Comparison of ENCODE assay signal across 10 mouse cellular contexts in genomic region chr17:80160454-80160853, GRCm38 (mm10). TPM values are rescaled to one million over a fixed set of nuclear protein-coding genes. Genes with fewer than 3 reads are reported as not detected.
A peak's percentile ranks its signal among the peaks of the same experiment; 100 is the strongest.
DNase-seq lines count a peak whose midpoint lies in the region; ATAC-seq lines count a peak whose summit lies in the region.
"Had no signal": no experiment of that assay in that cellular context is flagged by ENCODE, and none has a peak within 500 bp of the region (broad histone marks: within the 10 kb centered on the region; RNA-seq: fewer than 3 reads in every experiment).

No protein-coding gene starts in this region.

- no peaks in the 10 kb centered on the region for H3K36me3 ChIP-seq in kidney, embryonic 16.5 days (ENCODE audit: insufficient read depth, low read length)
- H3K36me3 ChIP-seq in heart, embryonic 14.5 days (ENCODE audit: control insufficient read depth, insufficient read depth, low read length), result no peaks in the 10 kb centered on the region
- H3K36me3 ChIP-seq: neural tube, embryonic 12.5 days had no signal

- no peak overlapping the region for H3K27ac ChIP-seq in kidney, embryonic 16.5 days (ENCODE audit: low read length)
- H3K27ac ChIP-seq in heart, embryonic 14.5 days (replicated peaks in 1 of 2; ENCODE audit: control insufficient read depth in 1 of 2, insufficient read depth in 1 of 2, low read depth in 2 of 2, low read length in 2 of 2), result peak overlapping the region; percentile 12 to 60; a peak in 1 of 4 replicates
- H3K27ac ChIP-seq: neural tube, embryonic 12.5 days had no signal

- H3K4me3 ChIP-seq in kidney, embryonic 16.5 days (ENCODE audit: low read length), result no peak overlapping the region
- H3K4me3 ChIP-seq in heart, embryonic 14.5 days (ENCODE audit: control insufficient read depth in 1 of 2, insufficient read depth in 1 of 2, low read depth in 1 of 2, low read length in 2 of 2), result no peak overlapping the region
- H3K4me3 ChIP-seq: erythroblast, embryonic 14.5 days; neural tube, embryonic 12.5 days had no signal

- no peak overlapping the region for H3K9ac ChIP-seq in kidney, embryonic 16.5 days (replicated peaks; ENCODE audit: low read length)
- no peak overlapping the region for H3K9ac ChIP-seq in heart, embryonic 14.5 days (ENCODE audit: low read length)
- H3K9ac ChIP-seq: neural tube, embryonic 12.5 days had no signal

- no peak overlapping the region for H3K4me2 ChIP-seq in kidney, embryonic 16.5 days (replicated peaks; ENCODE audit: low read depth, low read length)
- H3K4me2 ChIP-seq in heart, embryonic 14.5 days (ENCODE audit: low read length), result no peak overlapping the region
- H3K4me2 ChIP-seq: neural tube, embryonic 12.5 days had no signal

- peak; percentile 70 for DNase-seq in kidney, adult 11 months
- peak; percentile 84 to 90 for DNase-seq in cerebellum, postnatal 10 days
- DNase-seq in layer of hippocampus, postnatal 14 days (ENCODE audit: low spot score in 2 of 2), result peak; percentile 69 to 87
- DNase-seq in ovary, postnatal 14 days (ENCODE audit: low spot score), result peak; percentile 68
- no peak for DNase-seq in yolk sac, embryonic 10.5 days (ENCODE audit: low spot score)

- H3K9me3 ChIP-seq in kidney, embryonic 16.5 days (ENCODE audit: low read length), result no peaks in the 10 kb centered on the region
- no peaks in the 10 kb centered on the region for H3K9me3 ChIP-seq in heart, embryonic 14.5 days (ENCODE audit: control insufficient read depth, low read length)
- H3K9me3 ChIP-seq: neural tube, embryonic 12.5 days had no signal

- H3K27me3 ChIP-seq in kidney, embryonic 16.5 days (ENCODE audit: insufficient read depth, low read length), result no peaks in the 10 kb centered on the region
- H3K27me3 ChIP-seq in heart, embryonic 14.5 days (ENCODE audit: control insufficient read depth, insufficient read depth, low read length), result no peaks in the 10 kb centered on the region
- H3K27me3 ChIP-seq: neural tube, embryonic 12.5 days had no signal

- H3K4me1 ChIP-seq in kidney, embryonic 16.5 days (ENCODE audit: insufficient read depth, low read length), result no peaks in the 10 kb centered on the region
- H3K4me1 ChIP-seq in heart, embryonic 14.5 days (ENCODE audit: control insufficient read depth in 2 of 2, insufficient read depth in 2 of 2, low read length in 2 of 2), result peaks cover 7 to 9% of the 10 kb centered on the region in 2 experiments
- H3K4me1 ChIP-seq: neural tube, embryonic 12.5 days had no signal

- no peak; the same call in 1 of the 2 replicates for ATAC-seq in kidney, embryonic 16.5 days (ENCODE audit: low FRiP score, low TSS enrichment)
- ATAC-seq in heart, embryonic 14.5 days (ENCODE audit: insufficient number of reproducible peaks, insufficient read depth, low FRiP score, low read depth), result no peak
- ATAC-seq in megakaryocyte, adult 5-6 weeks (ENCODE audit: poor library complexity, severe bottlenecking), result no peak

- WGBS in kidney, embryonic 16.5 days, result 49% methylated on average over 5 of the region's 5 CpGs
- 35% methylated on average over 5 of the region's 5 CpGs for WGBS in heart, embryonic 14.5 days

RNA-seq across cellular contexts. Expression of gene Galm, which starts 33.2 kb away (rescaled TPM):
- polyA plus RNA-seq in kidney, embryonic 16.5 days (2015; fragmentation: Nextera tagmentation; extraction: Ambion mirVana), result 23.5 and 26.2 TPM in 2 replicates
- 10.7 and 13.7 TPM in 2 replicates for polyA plus RNA-seq in heart, embryonic 14.5 days (2014; fragmentation: Nextera tagmentation; extraction: Ambion mirVana)
- 1 to 10 TPM; 4.0 to 5.0 TPM for total RNA-seq in layer of hippocampus, postnatal 14 days (2021)
- total RNA-seq in megakaryocyte, adult 5-6 weeks (2015), result 6.3 and 8.2 TPM in 2 replicates
- 3.0 and 5.1 TPM in 2 replicates for total RNA-seq in megakaryocyte, adult 5-6 weeks (2017)
- polyA plus RNA-seq: erythroblast, embryonic 14.5 days had no signal

RNA-seq across cellular contexts. Expression of gene Srsf7, which starts 46.7 kb away (rescaled TPM):
- 618 and 645 TPM in 2 replicates for polyA plus RNA-seq in kidney, embryonic 16.5 days (2015; fragmentation: Nextera tagmentation; extraction: Ambion mirVana)
- polyA plus RNA-seq in heart, embryonic 14.5 days (2014; fragmentation: Nextera tagmentation; extraction: Ambion mirVana), result 275 and 276 TPM in 2 replicates
- total RNA-seq in layer of hippocampus, postnatal 14 days (2021), result 100 to 1,000 TPM; 109 to 120 TPM
- 288 and 324 TPM in 2 replicates for total RNA-seq in megakaryocyte, adult 5-6 weeks (2015)
- total RNA-seq in megakaryocyte, adult 5-6 weeks (2017), result 271 and 290 TPM in 2 replicates

RNA-seq across cellular contexts. Expression of gene Ttc39d, which starts 46.8 kb away (rescaled TPM):
- not detected in 2 replicates for polyA plus RNA-seq in kidney, embryonic 16.5 days (2015; fragmentation: Nextera tagmentation; extraction: Ambion mirVana)
- 0.11 and 0.16 TPM in 2 replicates for polyA plus RNA-seq in heart, embryonic 14.5 days (2014; fragmentation: Nextera tagmentation; extraction: Ambion mirVana)
- under 1 TPM; 0.19 to 0.41 TPM for total RNA-seq in layer of hippocampus, postnatal 14 days (2021)
- not detected in 2 replicates for total RNA-seq in megakaryocyte, adult 5-6 weeks (2015)
- 0.15 TPM in 1 of 2 replicates, not detected in the other for total RNA-seq in megakaryocyte, adult 5-6 weeks (2017)
- polyA plus RNA-seq: erythroblast, embryonic 14.5 days; neural tube, embryonic 12.5 days had no signal
